Mouse (Mus musculus) megakaryocyte, embryonic 14.5 days (primary cell): Measurements from ENCODE around the gene Zfp13.

Experiments
- FLI1 ChIP-seq: IDR thresholded peaks from 2 replicates; pipeline ENCODE4 v1.6.1; 2012; ENCODE audit warnings: low read length, inconsistent platforms, mixed read lengths
- GATA1 ChIP-seq: IDR thresholded peaks from 3 replicates; pipeline ENCODE4 v1.6.1; 2012; ENCODE audit warnings: mixed read lengths, low read length, inconsistent platforms, borderline replicate concordance

DNA sequence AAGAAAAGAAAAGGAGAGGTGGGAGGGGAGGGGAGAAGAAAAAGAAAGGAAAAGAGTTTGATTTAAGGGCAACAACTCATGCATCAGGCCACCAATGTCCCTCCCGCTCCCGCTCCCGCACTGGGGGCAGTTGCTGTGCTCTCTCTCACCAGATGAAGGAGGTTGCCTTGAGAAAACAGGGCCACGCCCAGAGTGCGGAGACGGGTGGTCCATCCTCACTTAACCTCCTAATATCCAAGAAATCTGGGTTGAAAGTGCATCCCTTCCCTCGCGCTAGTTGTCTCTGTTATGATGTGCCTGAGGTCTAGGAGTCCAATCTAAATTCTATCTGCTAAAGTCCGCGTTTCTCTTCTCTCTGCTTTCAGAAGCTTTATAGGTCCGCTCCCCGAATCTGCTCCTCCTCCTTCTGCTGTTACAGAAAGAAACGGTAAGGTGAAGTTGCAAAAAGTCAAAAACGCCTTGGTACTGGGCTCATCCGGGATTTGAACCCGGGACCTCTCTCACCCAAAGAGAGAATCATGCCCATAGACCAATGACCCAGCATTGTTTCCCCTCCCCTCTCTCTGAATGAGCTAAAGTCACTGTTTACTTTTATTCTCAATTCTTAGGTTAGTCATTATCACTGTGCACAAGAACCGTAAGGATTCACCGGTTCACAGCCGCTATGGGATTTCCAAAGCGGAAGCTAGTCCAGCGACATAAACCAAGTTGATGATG lies 60.8 kb downstream of the Zfp13 start:
- TF ChIP-seq GATA1 (no peak), FLI1 (no peak)
